24 mouse cellular contexts compared by ENCODE assay signal in the genomic region with DNA sequence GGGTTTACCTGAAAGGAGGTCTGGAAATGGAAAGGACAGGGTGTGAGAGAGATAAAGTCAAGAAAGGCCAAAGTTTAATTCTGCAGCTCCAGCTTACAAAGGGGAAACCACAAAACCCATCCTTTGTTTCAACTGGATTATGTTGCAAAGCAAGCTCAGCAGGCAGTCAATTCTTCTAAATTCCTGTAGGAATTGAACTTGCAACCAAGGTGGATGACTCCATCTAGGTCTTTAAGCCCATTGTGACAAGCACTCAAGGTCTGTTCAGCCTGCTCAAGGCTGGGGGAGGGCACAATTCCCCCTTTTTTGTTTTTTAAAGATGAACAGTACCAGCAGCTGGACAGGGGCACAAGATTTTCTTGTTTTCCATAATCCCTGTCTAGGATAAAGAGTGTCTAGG.
"Had no signal": no experiment of that assay in that cellular context is flagged by ENCODE, and none has a peak within 500 bp of the region (broad histone marks: within the 10 kb centered on the region; RNA-seq: fewer than 3 reads in every experiment).

No protein-coding gene starts in this region.

- H3K9me3 ChIP-seq: heart, embryonic 12.5 days; hindbrain, embryonic 12.5 days; intestine, embryonic 15.5 days; limb, embryonic 15.5 days; liver, embryonic 12.5 days had no signal

- H3K4me3 ChIP-seq: gastrocnemius, adult 2 months; heart, embryonic 10.5 days; heart, embryonic 12.5 days; hindbrain, embryonic 10.5 days; hindbrain, embryonic 12.5 days; intestine, embryonic 15.5 days; layer of hippocampus, adult 2 months; limb, embryonic 13.5 days; limb, embryonic 15.5 days; liver, embryonic 12.5 days had no signal

- DNase-seq: gastrocnemius, adult 2 months; gastrocnemius, postnatal 10 days; gastrocnemius, postnatal 25 days; heart, adult 18-20 months; heart, postnatal 10 days; heart, postnatal 4 days; kidney, adult 18-20 months; kidney, adult 8-10 months; kidney, postnatal 10 days; kidney, postnatal 25 days; kidney, postnatal 4 days; layer of hippocampus, postnatal 36 days; left cerebral cortex, postnatal 4 days had no signal

- H3K9ac ChIP-seq: heart, embryonic 12.5 days; hindbrain, embryonic 12.5 days; hindbrain, embryonic 14.5 days; intestine, embryonic 15.5 days; limb, embryonic 13.5 days; limb, embryonic 15.5 days; liver, embryonic 12.5 days; liver, embryonic 14.5 days had no signal

- H3K4me1 ChIP-seq: heart, embryonic 10.5 days; heart, embryonic 12.5 days; hindbrain, embryonic 10.5 days; hindbrain, embryonic 12.5 days; intestine, embryonic 15.5 days; limb, embryonic 13.5 days; limb, embryonic 15.5 days; liver, embryonic 12.5 days had no signal

- H3K36me3 ChIP-seq: heart, embryonic 10.5 days; heart, embryonic 12.5 days; hindbrain, embryonic 10.5 days; hindbrain, embryonic 12.5 days; intestine, embryonic 15.5 days; limb, embryonic 13.5 days; limb, embryonic 15.5 days; liver, embryonic 12.5 days had no signal

- H3K27ac ChIP-seq: gastrocnemius, adult 2 months; heart, embryonic 10.5 days; hindbrain, embryonic 10.5 days; hindbrain, embryonic 12.5 days; hindbrain, embryonic 14.5 days; intestine, embryonic 15.5 days; layer of hippocampus, adult 2 months; limb, embryonic 13.5 days; limb, embryonic 15.5 days; liver, embryonic 12.5 days; liver, embryonic 14.5 days had no signal

- H3K27me3 ChIP-seq: heart, embryonic 12.5 days; hindbrain, embryonic 12.5 days; intestine, embryonic 15.5 days; limb, embryonic 13.5 days; limb, embryonic 15.5 days; liver, embryonic 12.5 days had no signal
